ENCODE assay signal across 17 mouse cellular contexts in the genomic region with DNA sequence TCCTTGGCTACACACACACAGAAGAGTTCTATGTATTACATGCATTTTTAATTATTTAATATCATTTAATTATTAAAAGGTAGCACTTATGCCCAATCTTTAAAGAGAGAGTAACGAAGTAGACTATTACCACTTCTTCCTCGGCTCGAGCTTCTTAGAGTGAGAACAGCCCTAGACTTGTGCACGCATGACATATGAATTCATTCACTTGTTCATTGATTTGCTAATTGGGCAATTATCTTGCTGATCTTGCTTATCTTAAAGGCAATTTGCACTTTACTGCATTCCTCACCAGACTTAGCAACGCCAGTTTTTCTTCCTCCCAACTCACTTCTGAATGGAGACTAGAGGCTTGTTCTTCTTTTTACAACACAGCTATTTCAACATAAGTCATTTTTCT.
"Had no signal": no experiment of that assay in that cellular context is flagged by ENCODE, and none has a peak within 500 bp of the region (broad histone marks: within the 10 kb centered on the region; RNA-seq: fewer than 3 reads in every experiment).

No protein-coding gene starts in this region.

- H3K4me1 ChIP-seq: liver, embryonic 13.5 days; midbrain, embryonic 13.5 days; neural tube, embryonic 13.5 days had no signal

- H3K4me2 ChIP-seq: liver, embryonic 13.5 days; midbrain, embryonic 13.5 days; neural tube, embryonic 13.5 days had no signal

- H3K9ac ChIP-seq: liver, embryonic 13.5 days; midbrain, embryonic 13.5 days; neural tube, embryonic 13.5 days had no signal

- DNase-seq: kidney, postnatal 25 days; layer of hippocampus, adult 9-11 months; liver, embryonic 13.5 days; lung, adult 2 months; right cerebral cortex, adult 18-20 months; right cerebral cortex, postnatal 25 days; thymus, adult 2 months; thymus, postnatal 14 days; thymus, postnatal 4 days had no signal

- H3K9me3 ChIP-seq: liver, embryonic 13.5 days; midbrain, embryonic 13.5 days; neural tube, embryonic 13.5 days had no signal

- H3K4me3 ChIP-seq: layer of hippocampus, adult 2 months; liver, embryonic 13.5 days; midbrain, embryonic 13.5 days; myocyte; neural tube, embryonic 13.5 days had no signal

- H3K27ac ChIP-seq: kidney, postnatal 0 days; layer of hippocampus, adult 2 months; liver, embryonic 13.5 days; macrophage; midbrain, embryonic 13.5 days; neural tube, embryonic 13.5 days; stomach, postnatal 0 days had no signal

- ATAC-seq: midbrain, embryonic 13.5 days; midbrain, embryonic 16.5 days had no signal

- H3K36me3 ChIP-seq: liver, embryonic 13.5 days; midbrain, embryonic 13.5 days; neural tube, embryonic 13.5 days had no signal

- H3K27me3 ChIP-seq: liver, embryonic 13.5 days; midbrain, embryonic 13.5 days; neural tube, embryonic 13.5 days had no signal
